Mouse (Mus musculus): ENCODE measurements at regions not wholly inside any gene's neighbourhood (a gene's known extent, or its start where the extent isn't known, plus 50 kb on each side); places are given as distances from the start of the nearest gene placed in this dataset.

GRCm38 (mm10) chr6:6657928-6658500 lies 79.6 kb upstream of the Sem1 start:
- no peak for TF ChIP-seq POLR2A (IDR thresholded peaks at IDR 0.05; ENCODE audit: insufficient read depth, low read depth, low read length)
- no peak for TF ChIP-seq CTCF (IDR thresholded peaks at IDR 0.05; ENCODE audit: insufficient read depth, low read depth, low read length)

Data from olfactory bulb, adult 2 months (tissue).